Mouse (Mus musculus) forebrain, embryonic 11.5 days (tissue): ENCODE results near the gene March9. TPM values are rescaled to one million over a fixed set of nuclear protein-coding genes. Genes with fewer than 3 reads are reported as not detected.

Experiments used
- ATAC-seq: fragments of 200-750 bp; cut with Nextera tagmentation; replicated peaks from 2 replicates; pipeline ENCODE4 v1.8.0; 2017; ENCODE audit warnings: moderate TSS enrichment; ENCODE audit not compliant: low FRiP score
- DNase-seq: peaks from one replicate; pipeline ENCODE4 v3.0.0-alpha.2; 2017; ENCODE audit warnings: low spot score
- H3K27ac ChIP-seq: fragments of 300-500 bp; sonication (generic); 2 replicates; pipeline ENCODE4 v1.5.1; 2014; ENCODE audit warnings: low read depth, low read length
- H3K27me3 ChIP-seq: fragments of 300-500 bp; sonication (generic); 2 replicates; pipeline ENCODE4 v1.6.1; 2014; ENCODE audit warnings: mild to moderate bottlenecking, low read length, mixed read lengths; ENCODE audit not compliant: control insufficient read depth, insufficient read depth
- H3K36me3 ChIP-seq: fragments of 300-500 bp; sonication (generic); 2 replicates; pipeline ENCODE4 v1.6.1; 2014; ENCODE audit warnings: mild to moderate bottlenecking, low read length, moderate library complexity, mixed read lengths; ENCODE audit not compliant: control insufficient read depth, insufficient read depth
- H3K4me1 ChIP-seq: fragments of 300-500 bp; sonication (generic); replicated peaks from 2 replicates; pipeline ENCODE4 v1.6.1; 2014; ENCODE audit warnings: low read length, mixed read lengths; ENCODE audit not compliant: control insufficient read depth, insufficient read depth
- H3K4me2 ChIP-seq: fragments of 300-500 bp; sonication (generic); 2 replicates; pipeline ENCODE4 v1.6.1; 2014; ENCODE audit warnings: low read depth, mild to moderate bottlenecking, low read length, moderate library complexity, mixed read lengths; ENCODE audit not compliant: severe bottlenecking
- H3K4me3 ChIP-seq: fragments of 300-500 bp; sonication (generic); 2 replicates; pipeline ENCODE4 v1.5.1; 2014; ENCODE audit warnings: low read depth, low read length
- H3K9ac ChIP-seq: fragments of 300-500 bp; sonication (generic); 2 replicates; pipeline ENCODE4 v1.6.1; 2014; ENCODE audit warnings: low read length
- H3K9me3 ChIP-seq: fragments of 300-500 bp; sonication (generic); 2 replicates; pipeline ENCODE4 v1.6.1; 2016; ENCODE audit warnings: low read length, mixed read lengths; ENCODE audit not compliant: control insufficient read depth
- WGBS: fragments of 180-500 bp; shearing (Covaris S2); extraction: QIAGEN DNeasy Blood & Tissue Kit; methylation state at CpG from one replicate; pipeline ENCODE4 v1.1.7; 2014; 5-methylcytosine and 5-hydroxymethylcytosine counted together
- polyA plus RNA-seq: library from polyadenylated mRNA; unstranded; fragments of >200 nt; fragmentation: Nextera tagmentation; extraction: Ambion mirVana; gene quantifications from 2 replicates; pipeline ENCODE4 v1.2.1, GENCODE M21; 2014

March9 gene
- 2.7 and 3.7 TPM in 2 replicates for polyA plus RNA-seq

GRCm38 (mm10) chr10:127059968-127060916 is at the start of gene March9:
Gene March9, minus strand, starts transcription at chr10:127060184.
- Histone ChIP-seq H3K4me2 (peak within 1 kb of the TSS; percentile 97), H3K4me3 (peak within 1 kb of the TSS; percentile 96), H3K9me3 (no peaks in the 10 kb centered on the region), H3K27ac (peak within 1 kb of the TSS; percentile 87), H3K27me3 (no peaks in the 10 kb centered on the region), H3K9ac (peak within 1 kb of the TSS; percentile 95), H3K4me1 (peaks cover 6% of the 10 kb centered on the region; the same call in 1 of the 2 replicates), H3K36me3 (peaks cover 11% of the 10 kb centered on the region)
- WGBS: under 1% methylated on average over 63 of the region's 72 CpGs
- DNase-seq (peak; percentile 88), ATAC-seq (peak; percentile 22)

- no peak overlapping the region for H3K27ac ChIP-seq
- H3K4me2 ChIP-seq: no peak overlapping the region
- no peaks in the 10 kb centered on the region for H3K9me3 ChIP-seq
- no peaks in the 10 kb centered on the region; the same call in 1 of the 2 replicates for H3K36me3 ChIP-seq
- ATAC-seq (no peak), DNase-seq (no peak)
- 74% methylated on average over 3 of the region's 3 CpGs for WGBS
- H3K27me3 ChIP-seq: no peaks in the 10 kb centered on the region
- no peaks in the 10 kb centered on the region for H3K4me1 ChIP-seq
- H3K4me3 ChIP-seq: no peak overlapping the region
- no peak overlapping the region for H3K9ac ChIP-seq
Observed at GRCm38 (mm10) chr10:127108262-127108583, 48.2 kb upstream of the March9 start.

GRCm38 (mm10) chr10:127107563-127108261 is 47.7 kb upstream of the March9 start:
- Histone ChIP-seq H3K4me1 (no peaks in the 10 kb centered on the region), H3K27me3 (no peaks in the 10 kb centered on the region), H3K27ac (no peak overlapping the region), H3K4me2 (no peak overlapping the region), H3K9ac (no peak overlapping the region), H3K9me3 (no peaks in the 10 kb centered on the region), H3K36me3 (no peaks in the 10 kb centered on the region; the same call in 1 of the 2 replicates), H3K4me3 (no peak overlapping the region)
- DNase-seq (no peak), ATAC-seq (no peak)
- 93% methylated on average over 16 of the region's 16 CpGs for WGBS

GRCm38 (mm10) chr10:127103631-127104030 is 43.6 kb upstream of the March9 start:
- Histone ChIP-seq H3K9ac (no peak overlapping the region), H3K27ac (no peak overlapping the region), H3K36me3 (no peaks in the 10 kb centered on the region; the same call in 1 of the 2 replicates), H3K4me3 (no peak overlapping the region), H3K4me1 (no peaks in the 10 kb centered on the region), H3K27me3 (no peaks in the 10 kb centered on the region), H3K4me2 (no peak overlapping the region), H3K9me3 (no peaks in the 10 kb centered on the region)
- DNase-seq: no peak
- no peak for ATAC-seq
- 82% methylated on average over 7 of the region's 7 CpGs for WGBS

GRCm38 (mm10) chr10:127101151-127101550 is 41.2 kb upstream of the March9 start:
- ATAC-seq (no peak), DNase-seq (no peak)
- no peak overlapping the region for H3K4me2 ChIP-seq
- no peaks in the 10 kb centered on the region for H3K9me3 ChIP-seq
- no peaks in the 10 kb centered on the region; the same call in 1 of the 2 replicates for H3K36me3 ChIP-seq
- no peak overlapping the region for H3K9ac ChIP-seq
- H3K4me3 ChIP-seq: no peak overlapping the region
- H3K4me1 ChIP-seq: no peaks in the 10 kb centered on the region
- WGBS: 84% methylated on average over 6 of the region's 6 CpGs
- H3K27me3 ChIP-seq: no peaks in the 10 kb centered on the region
- H3K27ac ChIP-seq: no peak overlapping the region

GRCm38 (mm10) chr10:127100414-127100813 is 40.4 kb upstream of the March9 start:
- H3K4me2 ChIP-seq: no peak overlapping the region
- no peaks in the 10 kb centered on the region; the same call in 1 of the 2 replicates for H3K36me3 ChIP-seq
- no peak overlapping the region for H3K9ac ChIP-seq
- no peaks in the 10 kb centered on the region for H3K27me3 ChIP-seq
- no peak overlapping the region for H3K27ac ChIP-seq
- DNase-seq (no peak), ATAC-seq (no peak)
- 87% methylated on average over 8 of the region's 8 CpGs for WGBS
- no peaks in the 10 kb centered on the region for H3K9me3 ChIP-seq
- H3K4me1 ChIP-seq: no peaks in the 10 kb centered on the region
- H3K4me3 ChIP-seq: no peak overlapping the region

GRCm38 (mm10) chr10:127099868-127100267 is 39.9 kb upstream of the March9 start:
- Histone ChIP-seq H3K4me2 (no peak overlapping the region), H3K4me3 (no peak overlapping the region), H3K27me3 (no peaks in the 10 kb centered on the region), H3K4me1 (no peaks in the 10 kb centered on the region), H3K9ac (no peak overlapping the region), H3K9me3 (no peaks in the 10 kb centered on the region), H3K36me3 (no peaks in the 10 kb centered on the region; the same call in 1 of the 2 replicates), H3K27ac (no peak overlapping the region)
- ATAC-seq (no peak), DNase-seq (no peak)
- WGBS: 93% methylated on average over 15 of the region's 15 CpGs

- Histone ChIP-seq H3K4me1 (no peaks in the 10 kb centered on the region), H3K27ac (no peak overlapping the region), H3K27me3 (no peaks in the 10 kb centered on the region), H3K4me3 (no peak overlapping the region), H3K9me3 (no peaks in the 10 kb centered on the region), H3K36me3 (no peaks in the 10 kb centered on the region; the same call in 1 of the 2 replicates), H3K4me2 (no peak overlapping the region), H3K9ac (no peak overlapping the region)
- DNase-seq: no peak
- no peak for ATAC-seq
- 92% methylated on average over 10 of the region's 10 CpGs for WGBS
Observed at GRCm38 (mm10) chr10:127099191-127099590, 39.2 kb upstream of the March9 start.
